Mouse (Mus musculus) brain, embryonic 14.5 days (tissue): ENCODE results near the gene Cxcr1.

Experiments used
- CTCF ChIP-seq: fragments of 200-500 bp; IDR thresholded peaks from 2 replicates; pipeline ENCODE4 v1.5.1; 2012; ENCODE audit warnings: inconsistent platforms, mild to moderate bottlenecking, moderate library complexity, borderline replicate concordance; ENCODE audit not compliant: insufficient read depth, insufficient read length; ENCODE audit errors: extremely low read depth
- POLR2A ChIP-seq: fragments of 200-500 bp; IDR thresholded peaks from 2 replicates; pipeline ENCODE4 v1.6.1; 2012; ENCODE audit warnings: mild to moderate bottlenecking, inconsistent platforms, borderline replicate concordance; ENCODE audit not compliant: poor library complexity, insufficient read depth, insufficient read length, severe bottlenecking; ENCODE audit errors: extremely low read depth

DNA sequence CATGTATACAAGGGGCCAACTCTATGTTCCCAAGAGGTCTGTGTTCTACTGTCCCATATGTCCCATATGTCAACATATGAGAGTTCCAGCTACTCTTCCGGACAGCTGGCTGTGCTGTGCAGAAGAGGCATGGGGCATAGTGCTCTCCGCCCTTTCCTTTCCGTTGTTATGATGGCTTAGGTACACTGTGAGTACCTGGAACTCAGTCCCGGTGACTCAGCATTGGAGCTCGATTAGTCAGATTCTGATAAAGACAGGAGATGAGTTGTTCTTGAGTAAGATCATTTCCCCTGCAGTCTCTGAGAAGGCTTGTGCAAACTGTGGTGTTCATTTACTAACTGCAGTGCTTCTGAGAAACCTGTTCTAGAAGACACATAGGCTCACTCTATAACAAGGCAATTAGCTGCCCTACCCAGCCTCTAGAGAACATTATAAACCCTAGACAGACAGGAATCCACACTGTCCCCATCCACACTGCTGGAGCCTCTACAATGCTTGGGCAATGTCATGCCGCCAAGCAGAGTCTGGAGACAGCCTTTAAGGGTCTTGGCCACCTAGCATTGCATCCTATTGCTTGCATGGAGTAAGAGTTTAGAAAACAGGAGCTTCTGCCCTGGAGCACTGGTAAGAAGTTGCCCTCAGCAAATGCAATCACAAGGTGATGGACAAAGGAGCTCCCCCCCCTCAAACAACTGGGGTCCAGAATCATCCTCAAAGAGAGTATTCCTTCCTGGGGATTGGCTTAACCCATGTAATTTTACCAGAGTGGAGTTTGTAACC is 45.1 kb downstream of the Cxcr1 start:
- no peak for TF ChIP-seq CTCF
- no peak for TF ChIP-seq POLR2A
